Mouse (Mus musculus) myocyte (in vitro differentiated cells): Measurements from ENCODE around the gene Rad18.

Source experiments
- CEBPB ChIP-seq: IDR thresholded peaks from 2 replicates; pipeline ENCODE4 v1.6.1; 2011; ENCODE audit warnings: mild to moderate bottlenecking, moderate library complexity; ENCODE audit not compliant: poor library complexity, insufficient read depth, severe bottlenecking
- MAX ChIP-seq: IDR thresholded peaks from one replicate; pipeline ENCODE4 v1.6.1; 2011; ENCODE audit warnings: low read depth, mild to moderate bottlenecking, control low read depth
- MYOD1 ChIP-seq, 3 experiments: IDR thresholded peaks; one replicate each; pipeline ENCODE4 v1.6.1; 2011; ENCODE audit warnings: control low read depth in 2 of 3, low read depth in 2 of 3, mild to moderate bottlenecking in 2 of 3, moderate library complexity in 1 of 3; ENCODE audit not compliant: insufficient read length in 2 of 3, control insufficient read depth in 1 of 3
- MYOG ChIP-seq, 3 experiments: IDR thresholded peaks; one replicate each; pipeline ENCODE4 v1.6.1; 2011; ENCODE audit warnings: control low read depth in 2 of 3, low read depth in 2 of 3, mild to moderate bottlenecking in 2 of 3; ENCODE audit not compliant: insufficient read length in 2 of 3, control insufficient read depth in 1 of 3, insufficient read depth in 1 of 3
- POLR2A ChIP-seq: IDR thresholded peaks from one replicate; pipeline ENCODE4 v1.6.1; 2011; ENCODE audit warnings: low read depth, mild to moderate bottlenecking, control low read depth, moderate library complexity; ENCODE audit not compliant: insufficient read length
- POLR2AphosphoS2 ChIP-seq: IDR thresholded peaks from one replicate; pipeline ENCODE4 v1.6.1; 2011; ENCODE audit warnings: low read depth, control low read depth; ENCODE audit not compliant: insufficient read length
- REST ChIP-seq: IDR thresholded peaks from one replicate; pipeline ENCODE4 v1.6.1; 2011; ENCODE audit warnings: mild to moderate bottlenecking, control low read depth, moderate library complexity; ENCODE audit not compliant: insufficient read depth, insufficient read length
- TCF12 ChIP-seq: IDR thresholded peaks from one replicate; pipeline ENCODE4 v1.6.1; 2011; ENCODE audit warnings: mild to moderate bottlenecking, control low read depth; ENCODE audit not compliant: poor library complexity, insufficient read depth, severe bottlenecking
- TCF3 ChIP-seq: IDR thresholded peaks from one replicate; pipeline ENCODE4 v1.6.1; 2011; ENCODE audit warnings: low read depth, control low read depth; ENCODE audit not compliant: insufficient read length
- USF1 ChIP-seq: IDR thresholded peaks from one replicate; pipeline ENCODE4 v1.6.1; 2011; ENCODE audit warnings: low read depth, mild to moderate bottlenecking, control low read depth, moderate library complexity

GRCm38 (mm10) chr6:112574558-112574957 is 121.9 kb downstream of the Rad18 start:
- no peak for TF ChIP-seq POLR2A
- TF ChIP-seq MAX = no peak
- no peak for TF ChIP-seq MYOD1 (IDR thresholded peaks at IDR 0.05; ENCODE audit: control insufficient read depth in 1 of 3, insufficient read length in 2 of 3, low read depth in 2 of 3)
- no peak for TF ChIP-seq MYOG (IDR thresholded peaks at IDR 0.05; ENCODE audit: control insufficient read depth in 1 of 3, insufficient read depth in 1 of 3, insufficient read length in 2 of 3, low read depth in 2 of 3)
- TF ChIP-seq REST = no peak
- no peak for TF ChIP-seq POLR2AphosphoS2
- no peak for TF ChIP-seq USF1
- TF ChIP-seq CEBPB = no peak
- TF ChIP-seq TCF3 = no peak
- no peak for TF ChIP-seq TCF12
